Mouse (Mus musculus) brown adipose tissue, adult 24 weeks (tissue): ENCODE measurements around the gene Ndfip2. TPM values are rescaled to one million over a fixed set of nuclear protein-coding genes. Genes with fewer than 3 reads are reported as not detected.

ENCODE experiments used
- H3K27ac ChIP-seq: fragments of 200-500 bp; replicated peaks from 2 replicates; pipeline ENCODE4 v1.5.1; 2012; ENCODE audit warnings: low read depth, mild to moderate bottlenecking, low read length
- H3K4me1 ChIP-seq: fragments of 200-500 bp; 2 replicates; pipeline ENCODE4 v1.6.1; 2012; ENCODE audit warnings: low read length, mixed read lengths; ENCODE audit not compliant: control insufficient read depth, insufficient read depth, insufficient read length
- H3K4me3 ChIP-seq: fragments of 200-500 bp; 2 replicates; pipeline ENCODE4 v1.5.1; 2012; ENCODE audit warnings: low read depth, mild to moderate bottlenecking, low read length, moderate library complexity; ENCODE audit not compliant: insufficient read depth
- polyA plus RNA-seq: library from polyadenylated mRNA; stranded (reverse); fragments of >200 nt; gene quantifications from 2 replicates; pipeline ENCODE4 v1.2.4, GENCODE M21; 2012; ENCODE audit not compliant: missing spikeins, insufficient read depth, insufficient read length

The Ndfip2 gene
- 23.4 and 24.0 TPM in 2 replicates for polyA plus RNA-seq

DNA sequence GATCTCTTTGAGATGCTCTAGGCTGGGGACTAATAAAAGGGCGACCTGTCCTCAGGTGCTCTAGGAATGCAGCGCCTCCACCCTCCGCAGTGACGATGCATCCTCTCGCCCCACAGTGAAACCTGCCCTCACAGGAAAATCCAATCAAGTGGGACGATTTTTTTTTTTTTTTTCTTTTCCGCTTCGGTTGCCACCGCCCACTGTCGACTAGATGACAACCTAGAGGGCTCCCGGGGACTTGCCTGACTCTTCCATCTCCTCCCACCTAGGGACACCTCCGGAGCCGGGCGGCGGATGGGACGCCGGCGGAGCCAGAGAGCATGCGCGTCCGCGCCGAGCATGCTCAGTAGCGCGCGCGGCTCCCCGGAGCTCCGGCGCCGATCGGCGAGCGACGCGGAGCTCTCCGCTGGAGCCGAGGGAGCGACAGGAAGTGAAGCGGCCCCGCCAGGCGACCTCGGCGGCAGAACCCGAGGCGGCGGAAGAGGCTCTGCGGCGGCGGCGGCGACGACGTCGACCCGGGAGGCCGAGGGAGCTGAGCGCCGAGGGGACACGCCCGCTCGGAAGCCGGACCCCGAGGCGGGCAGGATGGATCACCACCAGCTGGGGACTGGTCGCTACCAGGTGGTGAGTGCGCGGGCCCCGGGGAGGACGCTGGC lies at the start of gene Ndfip2:
Gene Ndfip2, plus strand, starts transcription at position 195 of the 656 bp plus-strand sequence.
- Histone ChIP-seq H3K4me3 (peak within 1 kb of the TSS; percentile 86), H3K27ac (peak within 1 kb of the TSS; percentile 55), H3K4me1 (no peaks in the 10 kb centered on the region; the same call in 1 of the 2 replicates)

DNA sequence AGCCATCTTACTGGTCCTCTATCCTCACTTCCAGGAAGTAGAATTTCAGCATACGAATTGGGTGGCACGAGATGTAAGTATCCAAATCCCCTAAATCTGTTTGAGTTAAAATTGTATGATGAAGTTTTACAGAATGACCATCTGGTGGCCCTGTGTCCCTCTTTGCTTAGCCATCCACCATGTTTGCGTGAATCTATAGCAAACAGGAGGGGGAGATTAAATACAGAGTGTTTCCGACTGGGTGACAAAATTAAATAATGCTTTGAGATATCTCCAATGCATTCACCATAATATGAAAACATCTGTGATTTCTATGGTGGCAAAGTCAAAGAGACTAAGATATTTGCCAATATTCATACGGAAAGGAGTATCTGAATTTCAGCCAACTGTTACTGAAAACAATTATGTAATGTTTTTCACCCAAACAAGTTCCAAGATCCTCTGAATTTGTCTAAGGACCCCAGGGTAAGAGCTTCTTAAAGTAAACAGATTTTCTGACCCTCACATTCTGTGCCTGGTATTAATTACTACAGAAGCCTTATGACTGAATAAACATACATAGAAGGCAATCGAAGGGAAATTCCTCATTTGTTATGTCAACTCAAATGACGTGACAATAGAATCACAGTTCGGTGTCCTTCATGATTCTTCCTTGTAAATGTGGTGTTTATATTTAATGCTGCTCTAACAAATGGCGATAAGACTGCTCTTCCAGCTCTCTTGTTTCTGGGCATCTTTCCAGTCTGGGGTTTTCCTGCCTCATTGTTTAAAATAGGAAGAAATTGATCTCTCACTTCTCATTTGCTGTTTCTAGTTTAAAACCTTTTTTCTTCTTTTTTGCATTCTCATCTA lies 38.6 kb upstream of the Ndfip2 start:
- Histone ChIP-seq H3K4me1 (no peaks in the 10 kb centered on the region), H3K4me3 (no peak overlapping the region), H3K27ac (no peak overlapping the region)

DNA sequence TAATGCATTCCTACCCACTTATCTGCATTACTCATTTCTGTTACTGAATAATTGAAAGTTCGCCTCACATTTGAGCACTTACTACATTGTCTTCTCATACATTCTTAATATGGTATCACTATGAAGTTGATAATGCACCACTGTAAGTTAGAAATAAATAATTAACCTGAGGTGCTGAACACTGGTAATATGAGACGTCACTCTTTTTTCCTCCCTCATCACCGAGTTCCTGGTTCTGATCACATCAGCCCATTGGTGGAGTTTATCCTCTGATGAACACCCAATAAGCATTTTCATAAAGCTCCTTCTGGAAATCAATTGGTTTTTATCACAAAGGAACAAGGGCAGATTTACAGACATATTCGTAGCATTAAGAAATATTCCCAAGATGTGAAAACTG lies 36.1 kb upstream of the Ndfip2 start:
- Histone ChIP-seq H3K27ac (no peak overlapping the region), H3K4me1 (no peaks in the 10 kb centered on the region), H3K4me3 (no peak overlapping the region)

DNA sequence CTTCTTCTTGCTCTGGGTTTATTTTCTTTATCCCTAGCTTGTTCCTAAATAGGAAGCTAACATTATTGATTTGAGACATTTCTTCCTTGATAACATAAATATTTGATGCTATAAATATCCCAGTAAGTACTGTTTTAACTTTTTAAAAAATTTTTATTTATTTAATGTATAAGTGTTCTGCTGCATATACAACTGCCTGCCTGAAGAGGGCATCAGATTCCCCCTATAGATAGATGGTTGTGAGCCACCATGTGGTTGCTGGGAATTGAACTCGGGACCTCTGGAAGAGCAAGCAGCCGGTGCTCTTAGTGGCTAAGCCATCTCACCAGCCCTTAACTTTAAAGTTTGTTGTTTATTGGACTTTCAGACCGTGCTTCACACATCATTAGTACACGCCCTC lies 32.6 kb upstream of the Ndfip2 start:
- Histone ChIP-seq H3K4me1 (no peaks in the 10 kb centered on the region), H3K27ac (no peak overlapping the region), H3K4me3 (no peak overlapping the region)

DNA sequence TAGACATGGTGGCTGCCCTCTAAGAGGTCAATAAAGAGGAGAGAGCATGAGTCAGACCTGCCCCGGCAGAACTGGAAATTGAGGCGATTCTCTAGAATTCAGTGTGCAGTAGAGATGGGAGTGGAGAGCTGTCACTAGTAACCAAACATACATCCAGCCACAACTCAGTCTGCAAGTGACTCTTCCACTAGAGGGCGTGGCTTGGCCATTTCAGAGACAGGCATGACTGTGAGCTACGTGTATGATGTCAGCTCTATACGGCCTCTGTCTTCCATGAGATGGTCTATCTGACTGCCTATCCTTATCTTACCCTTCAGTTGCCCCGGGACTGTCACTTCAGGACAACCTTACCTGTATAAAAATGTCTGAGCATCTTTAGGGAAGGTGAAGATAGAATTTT lies 26.0 kb upstream of the Ndfip2 start:
- no peak overlapping the region for H3K4me3 ChIP-seq
- H3K4me1 ChIP-seq = no peaks in the 10 kb centered on the region
- no peak overlapping the region for H3K27ac ChIP-seq

DNA sequence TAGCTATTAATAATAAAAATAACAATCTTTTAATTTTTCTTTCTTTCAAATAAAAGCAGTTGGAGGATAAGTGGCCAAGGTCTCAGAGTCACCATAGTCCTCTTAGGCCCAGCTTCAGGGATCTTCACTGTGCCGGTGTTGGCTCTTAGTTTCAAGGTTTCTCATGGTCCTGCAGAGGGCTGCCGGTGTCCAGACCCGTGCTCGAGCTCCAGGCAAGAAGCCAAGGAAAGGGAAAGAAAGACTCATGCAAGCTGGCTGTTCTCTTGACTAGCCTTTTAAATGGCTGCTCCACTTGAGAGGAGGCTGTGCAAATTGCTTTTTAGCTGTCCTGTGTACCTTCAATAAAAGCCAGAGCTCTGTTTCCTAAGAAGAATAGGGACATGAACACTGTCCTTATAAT lies 21.8 kb upstream of the Ndfip2 start:
- H3K4me3 ChIP-seq = no peak overlapping the region
- H3K4me1 ChIP-seq = no peaks in the 10 kb centered on the region
- H3K27ac ChIP-seq = no peak overlapping the region

DNA sequence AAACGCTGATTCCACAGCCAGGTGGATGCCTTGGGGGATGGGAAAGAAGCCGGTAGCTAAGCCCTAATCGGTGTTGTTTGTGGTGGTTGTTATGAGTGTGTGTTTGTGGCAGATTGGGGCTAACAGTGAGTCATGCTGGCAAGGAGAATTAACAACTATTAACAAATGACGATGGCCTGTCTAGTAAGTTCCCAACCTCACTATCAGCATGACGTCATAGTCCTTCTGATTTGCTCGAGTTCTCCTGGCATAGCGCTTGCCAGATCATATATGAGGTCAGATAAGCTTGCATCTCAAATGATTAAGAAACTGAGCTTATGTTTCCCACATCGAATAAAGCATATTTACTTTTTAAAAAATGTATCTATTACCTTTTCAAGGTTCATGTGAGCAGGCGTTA lies 20.6 kb upstream of the Ndfip2 start:
- no peak overlapping the region for H3K4me3 ChIP-seq
- no peak overlapping the region for H3K27ac ChIP-seq
- no peaks in the 10 kb centered on the region for H3K4me1 ChIP-seq

DNA sequence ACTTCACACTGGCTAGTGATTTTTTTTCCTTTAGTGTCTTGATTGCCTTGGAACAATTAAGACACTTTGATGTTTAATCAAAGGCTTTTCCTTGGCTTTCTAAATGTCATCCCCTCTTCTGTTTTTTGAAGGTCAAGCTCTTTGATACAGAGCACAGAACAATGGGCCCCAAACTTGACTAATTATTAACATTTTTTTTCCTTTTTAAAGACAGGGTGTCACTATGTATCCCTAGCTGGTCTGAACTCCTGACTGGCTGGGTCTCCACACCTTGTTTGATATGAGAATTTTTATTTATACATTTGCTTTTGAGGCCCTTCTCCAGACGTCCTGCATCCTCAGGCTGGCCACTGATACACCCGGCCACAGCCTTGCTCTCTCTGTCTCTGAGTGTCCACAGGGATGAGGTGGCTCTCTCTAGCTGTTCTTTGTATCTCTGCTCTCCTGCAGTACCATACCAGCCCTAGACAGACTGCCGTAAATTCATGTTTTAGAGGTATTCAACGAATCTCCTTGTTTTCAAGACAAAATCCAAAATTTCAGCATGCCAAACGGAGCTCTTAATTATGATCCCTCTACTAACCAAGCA lies 19.8 kb upstream of the Ndfip2 start:
- Histone ChIP-seq H3K4me3 (no peak overlapping the region), H3K4me1 (no peaks in the 10 kb centered on the region)

DNA sequence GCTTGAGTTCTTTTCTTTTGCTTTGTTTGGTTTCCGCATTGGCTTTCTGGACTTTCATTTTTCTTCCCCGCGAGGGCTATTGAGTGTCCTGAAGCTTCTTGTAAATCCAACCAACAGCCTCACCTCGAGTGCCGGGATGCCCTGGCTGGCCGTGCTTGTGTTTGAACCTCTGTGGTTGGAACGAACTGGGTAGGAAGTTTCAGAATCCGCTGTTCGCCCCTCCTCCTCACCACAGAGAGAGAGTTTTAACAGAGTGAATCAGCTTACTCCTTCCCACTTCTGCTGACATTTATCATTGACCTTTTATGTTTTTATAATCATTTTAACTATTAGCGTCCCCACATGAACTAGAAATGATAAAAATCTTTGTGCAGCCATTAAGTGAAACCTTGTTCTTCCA lies 18.3 kb upstream of the Ndfip2 start:
- Histone ChIP-seq H3K4me3 (no peak overlapping the region), H3K4me1 (no peaks in the 10 kb centered on the region), H3K27ac (no peak overlapping the region)

More for the DNA sequence above, 19.8 kb upstream of the Ndfip2 start:
- no peak overlapping the region for H3K27ac ChIP-seq

DNA sequence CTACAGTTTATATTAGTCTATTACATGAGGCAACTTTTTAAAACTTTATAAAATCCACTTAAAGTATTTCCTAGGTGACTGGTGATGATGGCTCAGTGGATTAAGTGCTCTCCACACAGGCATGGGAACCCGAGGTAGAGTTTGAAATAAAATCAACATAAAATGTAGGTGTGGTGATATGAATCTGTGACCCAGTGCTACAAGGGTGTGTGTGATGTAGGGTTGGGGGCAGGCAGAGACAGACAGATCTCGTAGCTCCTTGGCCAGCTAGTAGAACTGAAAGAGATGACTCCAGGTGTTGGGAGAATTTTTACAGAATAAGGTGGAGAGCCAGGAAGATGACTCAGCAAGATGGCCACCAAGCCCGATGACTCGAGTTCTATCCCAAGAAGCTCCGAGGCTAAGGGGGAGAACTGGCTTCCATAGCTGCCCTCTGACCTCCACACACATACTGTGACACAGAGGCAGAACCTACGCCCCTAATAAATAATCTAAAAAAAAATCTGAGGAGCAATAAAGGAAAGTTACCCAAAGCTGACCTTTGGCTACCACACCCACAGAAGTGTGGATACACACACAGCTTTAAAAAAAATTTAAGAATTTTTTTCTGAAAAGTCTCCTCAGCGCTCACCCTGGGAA lies 14.4 kb upstream of the Ndfip2 start:
- Histone ChIP-seq H3K27ac (no peak overlapping the region), H3K4me1 (no peaks in the 10 kb centered on the region), H3K4me3 (no peak overlapping the region)

DNA sequence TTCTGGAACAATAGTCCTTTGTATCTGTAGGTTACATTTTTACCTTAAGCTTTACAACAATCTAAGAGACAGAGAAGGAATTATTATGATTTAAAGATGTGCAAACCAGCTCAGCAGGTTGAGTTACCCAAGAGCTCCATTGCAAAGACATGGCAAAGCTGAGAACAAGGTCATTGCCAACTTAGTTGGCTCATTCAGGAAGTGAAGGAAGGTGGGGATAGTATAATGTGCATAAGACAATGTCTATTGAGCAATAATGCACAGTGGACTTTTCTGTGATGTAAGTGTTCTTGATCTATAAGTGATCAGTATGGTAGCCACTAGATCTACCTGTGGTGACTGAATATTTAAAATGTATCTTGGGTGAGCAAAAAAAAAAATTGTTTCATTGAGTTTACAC lies 7.3 kb upstream of the Ndfip2 start:
- Histone ChIP-seq H3K4me1 (no peaks in the 10 kb centered on the region), H3K27ac (no peak overlapping the region), H3K4me3 (no peak overlapping the region)

DNA sequence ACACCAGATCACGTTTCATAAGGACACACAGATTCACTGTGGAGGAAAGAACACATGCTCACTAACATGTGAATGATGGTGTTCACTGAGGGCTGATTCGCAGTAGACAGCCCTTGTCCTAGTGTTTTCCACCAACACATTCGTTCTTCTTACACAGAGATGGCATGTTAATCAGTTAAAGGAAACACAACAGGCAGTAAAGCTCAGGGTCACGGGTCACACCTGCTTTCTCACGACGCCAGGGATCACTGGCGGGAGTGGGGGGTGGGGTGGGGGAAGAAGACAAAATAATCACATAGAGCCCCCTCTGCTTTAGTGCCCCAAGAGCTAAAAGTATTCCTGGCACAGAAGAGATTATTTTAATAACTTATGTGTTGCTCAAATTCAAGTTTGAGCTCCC lies 5.1 kb upstream of the Ndfip2 start:
- no peaks in the 10 kb centered on the region for H3K4me1 ChIP-seq
- no peak overlapping the region for H3K27ac ChIP-seq
- no peak overlapping the region for H3K4me3 ChIP-seq

DNA sequence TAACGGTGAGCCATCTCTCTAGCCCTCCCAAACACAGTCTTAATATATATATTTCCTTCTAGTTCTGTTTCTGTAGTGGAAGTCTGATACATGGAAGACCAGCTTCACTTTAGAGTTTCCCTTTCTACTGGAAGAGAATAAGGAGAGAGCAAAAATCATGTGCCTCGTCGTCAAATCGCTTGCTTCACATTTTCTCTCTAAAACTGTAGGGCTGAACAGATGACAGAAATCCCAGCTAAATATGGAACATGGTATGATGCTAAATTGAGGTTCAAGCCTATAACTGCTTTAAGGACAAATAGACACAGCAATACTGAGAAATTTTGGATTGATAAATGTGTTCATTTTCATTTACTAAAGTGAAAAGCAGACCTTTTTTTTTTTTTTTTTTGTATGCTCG lies 4.0 kb upstream of the Ndfip2 start:
- H3K27ac ChIP-seq = no peak overlapping the region
- H3K4me3 ChIP-seq = no peak overlapping the region
- H3K4me1 ChIP-seq = no peaks in the 10 kb centered on the region; the same call in 1 of the 2 replicates

DNA sequence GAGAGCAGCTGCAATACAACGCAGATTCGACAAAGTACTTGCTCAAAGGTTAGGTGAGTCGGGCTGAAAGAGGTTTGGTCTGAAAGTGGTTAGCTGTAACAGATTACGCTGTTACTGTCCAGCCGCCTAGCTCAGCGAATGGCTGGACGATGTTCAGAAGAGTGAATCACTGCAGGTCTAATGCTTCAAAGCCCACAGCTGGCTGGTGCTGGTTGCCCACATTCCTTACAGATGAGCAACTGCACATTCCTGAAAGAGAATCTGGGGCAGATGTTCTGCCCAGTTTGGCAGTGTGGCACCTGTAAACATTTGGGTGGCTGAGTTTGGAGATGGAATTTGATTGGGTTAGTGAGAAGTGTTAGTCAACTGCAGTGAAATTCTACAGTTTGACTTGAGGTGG lies 2.8 kb upstream of the Ndfip2 start:
- Histone ChIP-seq H3K4me3 (no peak overlapping the region), H3K4me1 (no peaks in the 10 kb centered on the region; the same call in 1 of the 2 replicates), H3K27ac (no peak overlapping the region)
